10 mouse cellular contexts compared by ENCODE assay signal in the genomic region with DNA sequence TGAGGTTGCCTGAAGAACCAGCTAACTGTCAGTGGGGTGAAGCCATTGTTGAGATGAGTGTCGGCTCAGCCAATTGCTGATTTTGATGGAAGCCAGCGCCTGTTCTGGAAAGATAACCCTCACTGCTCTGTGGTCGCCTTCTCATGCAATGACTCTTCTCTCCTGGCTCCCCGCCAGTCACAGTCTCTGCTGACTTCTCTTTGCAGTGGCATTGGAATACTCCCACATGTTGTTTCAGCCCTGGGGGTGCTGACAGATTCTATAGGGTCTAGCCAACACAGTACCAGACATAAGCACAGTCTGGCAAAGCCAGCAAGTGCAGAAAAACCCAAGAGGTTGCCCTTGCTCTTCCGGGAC. TPM values are rescaled to one million over a fixed set of nuclear protein-coding genes. Genes with fewer than 3 reads are reported as not detected.
DNase-seq lines count a peak whose midpoint lies in the region; ATAC-seq lines count a peak whose summit lies in the region.
"Had no signal": no experiment of that assay in that cellular context is flagged by ENCODE, and none has a peak within 500 bp of the region (broad histone marks: within the 10 kb centered on the region; RNA-seq: fewer than 3 reads in every experiment).

No protein-coding gene starts in this region.

- H3K9me3 ChIP-seq in forebrain, embryonic 15.5 days = no peaks in the 10 kb centered on the region
- H3K9me3 ChIP-seq in forebrain, embryonic 11.5 days (ENCODE audit: control insufficient read depth, low read length) = no peaks in the 10 kb centered on the region
- no peaks in the 10 kb centered on the region for H3K9me3 ChIP-seq in heart, embryonic 11.5 days (replicated peaks; ENCODE audit: control insufficient read depth, low read length)
- H3K9me3 ChIP-seq: neural tube, embryonic 12.5 days had no signal

- H3K4me1 ChIP-seq in forebrain, embryonic 15.5 days = peaks cover 33% of the 10 kb centered on the region
- 0 out of 2 replicates have a peak, but pooled peaks cover 2% of the 10 kb centered on the region for H3K4me1 ChIP-seq in forebrain, embryonic 11.5 days (replicated peaks; ENCODE audit: control insufficient read depth, insufficient read depth, low read length)
- H3K4me1 ChIP-seq in heart, embryonic 11.5 days (ENCODE audit: control insufficient read depth, insufficient read depth, low read length) = peaks cover 47% of the 10 kb centered on the region

- DNase-seq in forebrain, embryonic 11.5 days (ENCODE audit: low spot score) = no peak
- peak; percentile 81 for DNase-seq in 3T3-L1 (ENCODE audit: low read depth, low spot score)
- peak; percentile 60 for DNase-seq in c-Kit-negative CD71-positive TER-119-positive erythroid progenitor cells, embryonic 14.5 days (ENCODE audit: low read depth, low spot score)
- DNase-seq in layer of hippocampus, postnatal 36 days = peak; percentile 20 to 21
- peak; percentile 41 for DNase-seq in ovary, postnatal 14 days (ENCODE audit: low spot score)
- DNase-seq in thymus, postnatal 10 days (ENCODE audit: low spot score in 2 of 2) = no peak

- H3K9ac ChIP-seq in forebrain, embryonic 15.5 days (replicated peaks) = no peak overlapping the region
- H3K9ac ChIP-seq in forebrain, embryonic 11.5 days (ENCODE audit: low read length) = no peak overlapping the region
- no peak overlapping the region for H3K9ac ChIP-seq in heart, embryonic 11.5 days (ENCODE audit: low read depth, low read length)
- H3K9ac ChIP-seq: neural tube, embryonic 12.5 days had no signal

- ATAC-seq in forebrain, embryonic 15.5 days (replicated peaks) = no peak; the same call in 1 of the 2 replicates
- ATAC-seq in forebrain, embryonic 11.5 days (replicated peaks; ENCODE audit: low FRiP score) = no peak
- ATAC-seq in heart, embryonic 11.5 days (replicated peaks; ENCODE audit: insufficient number of reproducible peaks, low FRiP score, low TSS enrichment) = peak; percentile 73

- no peak overlapping the region for H3K4me2 ChIP-seq in forebrain, embryonic 15.5 days (replicated peaks)
- no peak overlapping the region for H3K4me2 ChIP-seq in forebrain, embryonic 11.5 days (ENCODE audit: low read depth, low read length, severe bottlenecking)
- H3K4me2 ChIP-seq in heart, embryonic 11.5 days = peak overlapping the region; percentile 46
- H3K4me2 ChIP-seq: neural tube, embryonic 12.5 days had no signal

- peak overlapping the region; percentile 34; the same call in 1 of the 2 replicates for H3K27ac ChIP-seq in forebrain, embryonic 15.5 days (replicated peaks)
- no peak overlapping the region for H3K27ac ChIP-seq in forebrain, embryonic 11.5 days (ENCODE audit: low read depth, low read length)
- H3K27ac ChIP-seq in heart, embryonic 11.5 days (ENCODE audit: low read depth, low read length) = peak overlapping the region; percentile 67
- H3K27ac ChIP-seq: neural tube, embryonic 12.5 days had no signal

- WGBS in forebrain, embryonic 15.5 days = 59% methylated on average over 5 of the region's 5 CpGs
- WGBS in forebrain, embryonic 11.5 days = 91% methylated on average over 5 of the region's 5 CpGs
- 9% methylated on average over 5 of the region's 5 CpGs for WGBS in heart, embryonic 11.5 days (ENCODE audit: insufficient replicate concordance)

- H3K4me3 ChIP-seq in forebrain, embryonic 15.5 days = no peak overlapping the region
- H3K4me3 ChIP-seq in forebrain, embryonic 11.5 days (ENCODE audit: low read depth, low read length) = no peak overlapping the region
- H3K4me3 ChIP-seq in heart, embryonic 11.5 days (ENCODE audit: low read depth, low read length) = no peak overlapping the region
- H3K4me3 ChIP-seq: neural tube, embryonic 12.5 days had no signal

- no peaks in the 10 kb centered on the region for H3K27me3 ChIP-seq in forebrain, embryonic 15.5 days
- H3K27me3 ChIP-seq in forebrain, embryonic 11.5 days (ENCODE audit: control insufficient read depth, insufficient read depth, low read length) = no peaks in the 10 kb centered on the region
- H3K27me3 ChIP-seq in heart, embryonic 11.5 days (ENCODE audit: control insufficient read depth, insufficient read depth, low read length) = peaks cover 32% of the 10 kb centered on the region
- H3K27me3 ChIP-seq: CH12.LX; neural tube, embryonic 12.5 days had no signal

- H3K36me3 ChIP-seq in forebrain, embryonic 15.5 days = no peaks in the 10 kb centered on the region
- no peaks in the 10 kb centered on the region for H3K36me3 ChIP-seq in forebrain, embryonic 11.5 days (ENCODE audit: control insufficient read depth, insufficient read depth, low read length)
- H3K36me3 ChIP-seq in heart, embryonic 11.5 days (ENCODE audit: control insufficient read depth, insufficient read depth, low read length) = no peaks in the 10 kb centered on the region
- H3K36me3 ChIP-seq: neural tube, embryonic 12.5 days had no signal

RNA-seq across cellular contexts. Expression of gene Spock2, which starts 27.5 kb away (rescaled TPM):
- 48.1 and 49.0 TPM in 2 replicates for polyA plus RNA-seq in forebrain, embryonic 15.5 days (2015; fragmentation: Nextera tagmentation; extraction: Ambion mirVana)
- 5.5 and 5.7 TPM in 2 replicates for polyA plus RNA-seq in forebrain, embryonic 11.5 days (2014; fragmentation: Nextera tagmentation; extraction: Ambion mirVana)
- 1.2 and 1.3 TPM in 2 replicates for polyA plus RNA-seq in heart, embryonic 11.5 days (2014; fragmentation: Nextera tagmentation; extraction: Ambion mirVana)
- total RNA-seq in layer of hippocampus, postnatal 36 days (2021) = 100 to 1,000 TPM; 493 to 502 TPM

Comparison
In these comparisons a context has a peak if more than half of its experiments do, and no peak if none do; other contexts are left out.
1. DNase-seq: peak in 3T3-L1 (single experiment), c-Kit-negative CD71-positive TER-119-positive erythroid progenitor cells, embryonic 14.5 days (single experiment), layer of hippocampus, postnatal 36 days (2 of 2) and ovary, postnatal 14 days (single experiment); none in forebrain, embryonic 11.5 days (single experiment) and thymus, postnatal 10 days (0 of 2).